ENCODE assay signal across 8 mouse cellular contexts in the genomic region with DNA sequence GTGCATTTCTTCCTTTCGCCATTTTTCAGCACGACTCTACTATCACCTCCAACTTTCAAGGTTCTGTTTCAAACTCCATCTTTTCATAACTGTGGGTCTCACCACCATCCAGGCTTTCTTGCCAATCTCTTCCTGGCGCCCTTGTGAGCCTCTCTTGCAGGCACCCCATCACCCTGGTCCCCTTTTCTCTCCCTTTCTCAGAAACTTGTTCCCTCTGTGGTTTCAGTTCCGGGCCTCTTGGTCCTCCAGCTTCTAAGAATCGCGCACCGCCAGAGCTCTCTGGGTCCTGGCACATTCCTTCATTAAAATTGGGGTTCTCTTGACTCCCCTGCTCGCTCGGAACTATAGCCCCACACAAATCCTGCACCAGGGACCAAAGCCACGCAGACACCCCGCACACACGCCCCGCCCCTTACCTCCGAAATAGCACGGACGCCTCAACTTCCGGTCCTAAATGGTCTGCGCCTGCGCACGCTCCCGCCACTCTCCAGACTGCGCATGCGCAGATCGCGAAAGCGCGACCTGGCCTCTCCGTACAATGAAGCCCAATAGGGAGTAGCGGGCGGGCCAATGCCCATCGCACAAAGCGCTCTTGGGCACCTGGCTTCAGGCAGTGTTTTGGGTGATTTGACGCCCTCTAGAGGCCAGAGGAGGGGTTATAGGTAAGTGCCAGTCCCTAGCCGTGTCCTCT. TPM values are rescaled to one million over a fixed set of nuclear protein-coding genes. Genes with fewer than 3 reads are reported as not detected.
A peak's percentile ranks its signal among the peaks of the same experiment; 100 is the strongest.
DNase-seq lines count a peak whose midpoint lies in the region; ATAC-seq lines count a peak whose summit lies in the region.

A gene (minus strand): TSS at position 456 of the 691 bp plus-strand sequence.

- under 1% methylated on average over 34 of the region's 34 CpGs for WGBS in lung, embryonic 16.5 days

- peak within 1 kb of the TSS; percentile 75 for H3K27ac ChIP-seq in lung, embryonic 16.5 days (ENCODE audit: low read length)

- ATAC-seq in hematopoietic stem cell, adult 5-6 weeks (replicated peaks in 1 of 2; ENCODE audit: insufficient read depth in 1 of 2, low FRiP score in 2 of 2, low TSS enrichment in 1 of 2, low read depth in 1 of 2, poor library complexity in 2 of 2, severe bottlenecking in 2 of 2): peak; percentile 97 to 98
- ATAC-seq in lung, embryonic 16.5 days (ENCODE audit: low read depth): peak; percentile 98

- H3K4me3 ChIP-seq in lung, embryonic 16.5 days (ENCODE audit: low read length): peak within 1 kb of the TSS; percentile 78

- peaks cover 5% of the 10 kb centered on the region for H3K4me1 ChIP-seq in lung, embryonic 16.5 days (replicated peaks; ENCODE audit: control insufficient read depth, insufficient read depth, low read length)

- DNase-seq in MEL-GATA-1-ER (ENCODE audit: extremely low read depth, low read depth): peak; percentile 93
- peak; percentile 97 for DNase-seq in cerebellum, adult 8-10 months
- peak; percentile 99 for DNase-seq in forelimb bud, embryonic 11.5 days (ENCODE audit: low read depth, low spot score)
- peak; percentile 92 for DNase-seq in layer of hippocampus, adult 9-10 months (ENCODE audit: low spot score)
- DNase-seq in ovary, postnatal 10 days (ENCODE audit: low spot score): peak; percentile 90
- peak; percentile 92 to 96 for DNase-seq in thymus, postnatal 10 days (ENCODE audit: low spot score in 2 of 2)

- H3K27me3 ChIP-seq in lung, embryonic 16.5 days (ENCODE audit: control insufficient read depth, insufficient read depth, low read depth, low read length): no peaks in the 10 kb centered on the region; the same call in 1 of the 2 replicates

- no peaks in the 10 kb centered on the region for H3K36me3 ChIP-seq in lung, embryonic 16.5 days (ENCODE audit: control insufficient read depth, insufficient read depth, low read length)

- H3K9me3 ChIP-seq in lung, embryonic 16.5 days (ENCODE audit: control insufficient read depth, low read length): no peaks in the 10 kb centered on the region

- H3K4me2 ChIP-seq in lung, embryonic 16.5 days (ENCODE audit: low read depth, low read length): peak within 1 kb of the TSS; percentile 83

- peak within 1 kb of the TSS; percentile 83 for H3K9ac ChIP-seq in lung, embryonic 16.5 days (ENCODE audit: low read length)

RNA-seq across cellular contexts. Expression of the gene that starts here (rescaled TPM):
- 8.8 and 9.7 TPM in 2 replicates for total RNA-seq in hematopoietic stem cell, adult 5-6 weeks (2017)
- polyA plus RNA-seq in lung, embryonic 16.5 days (2015; fragmentation: Nextera tagmentation; extraction: Ambion mirVana): 13.8 and 14.9 TPM in 2 replicates

Comparison
In these comparisons a context has a peak if more than half of its experiments do, and no peak if none do; other contexts are left out.
1. Peak in every context shown above with its lines: DNase-seq, ATAC-seq, H3K4me3 ChIP-seq and H3K27ac ChIP-seq.